Mouse (Mus musculus) cerebellum, postnatal 14 days (tissue): ENCODE data around the gene Satl1.
A peak's percentile ranks its signal among the peaks of the same experiment; 100 is the strongest.

Source experiments
- DNase-seq, 2 experiments: peaks; one replicate each; pipeline ENCODE4 v3.0.0; 2021; ENCODE audit warnings: mixed read lengths in 2 of 2

The Satl1 gene

GRCm38 (mm10) chrX:112406679-112407078, at the start of gene Satl1:
Satl1 (minus strand) TSS chrX:112406779.
- no peak for DNase-seq

DNA sequence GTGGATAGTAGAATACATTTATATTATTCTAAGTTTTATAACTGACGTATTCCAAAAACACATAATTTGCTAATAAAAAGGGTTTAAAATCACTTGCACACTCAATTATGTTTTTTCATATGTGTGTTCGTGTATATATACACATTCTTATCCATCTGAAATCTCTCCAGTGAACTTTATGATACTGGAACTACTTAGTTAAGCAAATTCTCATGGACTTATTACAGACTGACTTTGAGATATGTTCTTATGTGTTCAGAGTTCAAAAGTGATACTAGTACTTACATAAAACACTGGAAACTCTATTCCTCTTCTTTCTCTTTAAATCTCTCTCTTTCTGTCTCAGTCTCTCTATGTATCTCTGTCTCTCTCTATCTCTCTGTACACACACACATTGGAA, 31.5 kb upstream of the Satl1 start:
- no peak for DNase-seq

- DNase-seq, result no peak
Measured at GRCm38 (mm10) chrX:112437580-112437979, 31.0 kb upstream of the Satl1 start.

DNA sequence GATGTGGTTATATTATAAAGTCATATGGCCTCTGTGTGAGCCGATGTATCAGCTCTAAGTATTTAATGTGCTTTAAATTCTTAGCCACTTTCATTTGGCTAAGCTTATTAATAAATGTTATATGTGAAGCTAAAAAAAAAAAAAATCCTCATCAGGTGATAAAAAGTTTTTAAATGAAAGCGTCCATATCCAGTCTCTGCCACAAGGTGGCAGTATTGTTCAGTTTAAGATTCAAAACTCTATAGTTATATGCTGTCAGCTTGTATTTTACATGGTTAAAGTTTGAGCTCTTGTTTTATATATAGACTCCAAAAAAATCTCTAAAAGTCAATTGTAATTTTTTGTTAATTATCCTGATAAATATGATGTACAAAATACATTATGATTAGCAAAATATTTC, 16.4 kb upstream of the Satl1 start:
- DNase-seq, result peak; percentile 20 to 44

- DNase-seq, result no peak
Measured at GRCm38 (mm10) chrX:112412309-112412708, 5.7 kb upstream of the Satl1 start.

GRCm38 (mm10) chrX:112370577-112371410, 35.8 kb downstream of the Satl1 start:
- peak; percentile 4 to 6 for DNase-seq

- peak in 1 of 2 experiments; percentile 5 for DNase-seq
Measured at GRCm38 (mm10) chrX:112368426-112368825, 38.2 kb downstream of the Satl1 start.

GRCm38 (mm10) chrX:112348395-112348791, 58.2 kb downstream of the Satl1 start:
- DNase-seq, result peak; percentile 35 to 50

- no peak for DNase-seq
Measured at GRCm38 (mm10) chrX:112347467-112348394, 58.8 kb downstream of the Satl1 start.

- no peak for DNase-seq
Measured at GRCm38 (mm10) chrX:112339486-112339885, 67.1 kb downstream of the Satl1 start.
